Mouse (Mus musculus) lung, embryonic 14.5 days (tissue): ENCODE data around the gene Afg1l. TPM values are rescaled to one million over a fixed set of nuclear protein-coding genes. Genes with fewer than 3 reads are reported as not detected.

Experiments used
- ATAC-seq: fragments of 200-750 bp; cut with Nextera tagmentation; 2 replicates; pipeline ENCODE4 v1.8.0; 2017; ENCODE audit warnings: mild to moderate bottlenecking, moderate TSS enrichment, moderate library complexity; ENCODE audit not compliant: insufficient read depth
- DNase-seq: peaks from one replicate; pipeline ENCODE4 v3.0.0-alpha.2; 2015
- H3K27ac ChIP-seq: fragments of 300-500 bp; sonication (generic); 2 replicates; pipeline ENCODE4 v1.5.1; 2014; ENCODE audit warnings: low read depth, mild to moderate bottlenecking, moderate library complexity
- H3K27me3 ChIP-seq: fragments of 300-500 bp; sonication (generic); 2 replicates; pipeline ENCODE4 v1.6.1; 2014; ENCODE audit warnings: low read length, control low read depth; ENCODE audit not compliant: insufficient read depth
- H3K36me3 ChIP-seq: fragments of 300-500 bp; sonication (generic); 2 replicates; pipeline ENCODE4 v1.6.1; 2014; ENCODE audit warnings: control low read depth; ENCODE audit not compliant: insufficient read depth
- H3K4me1 ChIP-seq: fragments of 300-500 bp; sonication (generic); 2 replicates; pipeline ENCODE4 v1.6.1; 2014; ENCODE audit warnings: antibody characterized with exemption, control low read depth; ENCODE audit not compliant: insufficient read depth
- H3K4me2 ChIP-seq: fragments of 300-500 bp; sonication (generic); 2 replicates; pipeline ENCODE4 v1.6.1; 2014; ENCODE audit warnings: mild to moderate bottlenecking
- H3K4me3 ChIP-seq: fragments of 300-500 bp; sonication (generic); 2 replicates; pipeline ENCODE4 v1.5.1; 2014; ENCODE audit warnings: low read depth, low read length
- H3K9ac ChIP-seq: fragments of 300-500 bp; sonication (generic); 2 replicates; pipeline ENCODE4 v1.6.1; 2014
- H3K9me3 ChIP-seq: fragments of 300-500 bp; sonication (generic); 2 replicates; pipeline ENCODE4 v1.6.1; 2016; ENCODE audit warnings: low read depth, low read length, control low read depth
- CTCF ChIP-seq: IDR thresholded peaks from 2 replicates; pipeline ENCODE4 v1.5.1; 2016; ENCODE audit warnings: antibody characterized with exemption, low read depth
- WGBS: fragments of 180-500 bp; shearing (Covaris S2); extraction: QIAGEN DNeasy Blood & Tissue Kit; methylation state at CpG from one replicate; pipeline ENCODE4 v1.1.7; 2014; 5-methylcytosine and 5-hydroxymethylcytosine counted together
- polyA plus RNA-seq: library from polyadenylated mRNA; unstranded; fragments of >200 nt; fragmentation: Nextera tagmentation; extraction: Ambion mirVana; gene quantifications from 2 replicates; pipeline ENCODE4 v1.2.1, GENCODE M21; 2014

Gene Afg1l
- polyA plus RNA-seq, 1 experiment from 2014 or later, result 7.7 TPM

- no peak overlapping the region for H3K9ac ChIP-seq
- H3K9me3 ChIP-seq, result no peaks in the 10 kb centered on the region
- H3K4me1 ChIP-seq, result no peaks in the 10 kb centered on the region
- no peak overlapping the region for H3K4me2 ChIP-seq
- no peak for TF ChIP-seq CTCF
- H3K36me3 ChIP-seq, result 0 out of 2 replicates have a peak, but pooled peaks cover 4% of the 10 kb centered on the region
- no peak overlapping the region for H3K27ac ChIP-seq
- no peak for ATAC-seq
- H3K27me3 ChIP-seq, result no peaks in the 10 kb centered on the region
- DNase-seq, result no peak
- no peak overlapping the region for H3K4me3 ChIP-seq
- WGBS, result 69% methylated on average over 4 of the region's 4 CpGs
Observed at GRCm38 (mm10) chr10:42415821-42416470, 62.4 kb downstream of the Afg1l start.

DNA sequence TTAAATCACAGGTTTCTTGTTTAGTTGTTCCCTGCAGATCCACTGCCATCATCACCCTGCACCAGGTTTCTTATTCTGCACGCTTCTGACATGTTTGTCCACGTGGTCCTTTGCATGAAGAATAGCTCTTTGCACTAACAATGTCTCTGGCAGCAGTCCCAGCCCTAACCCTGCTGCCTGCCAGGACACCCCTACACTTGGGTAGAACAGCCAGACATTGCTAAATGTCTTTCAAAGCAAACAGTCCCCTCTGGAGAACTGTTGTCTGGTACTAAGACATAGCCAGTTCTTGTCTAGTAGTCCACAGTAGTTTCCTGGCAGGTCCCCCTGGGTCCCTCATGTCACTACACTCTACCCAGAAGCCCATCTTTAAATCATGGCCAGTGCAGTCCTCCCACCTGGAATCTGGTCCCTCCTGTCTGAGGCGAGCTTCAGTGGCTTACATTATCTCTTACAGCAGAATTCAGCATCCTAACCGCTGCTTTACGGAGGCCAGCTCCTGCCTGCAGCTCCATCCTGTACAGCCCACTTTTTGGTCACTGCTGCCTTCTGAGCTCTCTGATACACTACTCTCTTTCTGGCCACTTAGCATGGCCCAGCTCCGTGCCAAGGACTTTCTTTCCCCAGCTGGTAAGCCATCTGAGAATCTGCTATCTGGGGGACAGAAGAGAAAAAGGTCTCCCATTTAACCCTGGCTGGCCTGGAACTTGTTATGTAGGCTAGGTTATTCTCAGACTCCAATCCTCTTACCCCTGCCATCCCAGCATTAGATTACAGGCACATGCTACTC, 67.4 kb downstream of the Afg1l start:
- WGBS, result 63% methylated on average over 6 of the region's 6 CpGs
- no peaks in the 10 kb centered on the region for H3K4me1 ChIP-seq
- H3K27me3 ChIP-seq, result no peaks in the 10 kb centered on the region
- H3K9ac ChIP-seq, result no peak overlapping the region
- H3K36me3 ChIP-seq, result 0 out of 2 replicates have a peak, but pooled peaks cover 4% of the 10 kb centered on the region
- no peak overlapping the region for H3K4me2 ChIP-seq
- DNase-seq, result peak; percentile 71
- no peak overlapping the region for H3K4me3 ChIP-seq
- H3K9me3 ChIP-seq, result no peaks in the 10 kb centered on the region
- no peak for TF ChIP-seq CTCF
- ATAC-seq, result peak; percentile 73; the same call in 1 of the 2 replicates
- H3K27ac ChIP-seq, result peak overlapping the region; percentile 16; the same call in 1 of the 2 replicates

DNA sequence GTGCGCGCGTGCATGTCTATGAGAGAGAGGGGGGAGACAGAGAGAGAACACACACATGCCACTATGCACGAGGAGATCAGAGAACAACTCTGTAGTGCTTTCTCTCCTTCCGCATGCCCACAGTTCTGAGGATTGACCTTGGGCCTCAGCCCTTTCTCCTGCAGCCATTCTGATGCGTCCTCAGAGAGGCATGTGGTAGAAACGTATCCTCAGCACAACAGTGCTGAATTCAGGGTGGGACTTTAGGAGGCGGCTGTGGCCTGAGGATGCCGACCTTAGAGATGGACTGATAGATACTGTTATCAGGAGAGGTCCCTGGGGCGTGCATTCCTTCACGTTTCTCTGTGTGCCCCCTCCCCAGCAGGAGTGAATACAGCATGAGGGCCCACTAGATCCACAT, 87.9 kb downstream of the Afg1l start:
- DNase-seq, result no peak
- 0 out of 2 replicates have a peak, but pooled peaks cover 5% of the 10 kb centered on the region for H3K36me3 ChIP-seq
- no peaks in the 10 kb centered on the region for H3K4me1 ChIP-seq
- H3K4me2 ChIP-seq, result no peak overlapping the region
- H3K9ac ChIP-seq, result no peak overlapping the region
- H3K27me3 ChIP-seq, result no peaks in the 10 kb centered on the region
- no peak overlapping the region for H3K4me3 ChIP-seq
- 67% methylated on average over 11 of the region's 11 CpGs for WGBS
- TF ChIP-seq CTCF, result no peak
- H3K27ac ChIP-seq, result no peak overlapping the region
- ATAC-seq, result no peak
- no peaks in the 10 kb centered on the region for H3K9me3 ChIP-seq

GRCm38 (mm10) chr10:42388181-42388580, 90.2 kb downstream of the Afg1l start:
- no peak overlapping the region for H3K27ac ChIP-seq
- no peaks in the 10 kb centered on the region for H3K36me3 ChIP-seq
- ATAC-seq (no peak), DNase-seq (no peak)
- no peak overlapping the region for H3K9ac ChIP-seq
- TF ChIP-seq CTCF, result no peak
- no peak overlapping the region for H3K4me3 ChIP-seq
- H3K4me1 ChIP-seq, result no peaks in the 10 kb centered on the region
- H3K4me2 ChIP-seq, result no peak overlapping the region
- H3K27me3 ChIP-seq, result no peaks in the 10 kb centered on the region
- H3K9me3 ChIP-seq, result no peaks in the 10 kb centered on the region

- Histone ChIP-seq H3K27me3 (no peaks in the 10 kb centered on the region), H3K9me3 (no peaks in the 10 kb centered on the region), H3K4me3 (no peak overlapping the region), H3K36me3 (no peaks in the 10 kb centered on the region), H3K27ac (no peak overlapping the region), H3K9ac (no peak overlapping the region), H3K4me1 (no peaks in the 10 kb centered on the region), H3K4me2 (no peak overlapping the region)
- 77% methylated on average over 13 of the region's 13 CpGs for WGBS
- no peak for TF ChIP-seq CTCF
- DNase-seq (no peak), ATAC-seq (no peak)
Observed at GRCm38 (mm10) chr10:42384946-42385644, 93.3 kb downstream of the Afg1l start.

GRCm38 (mm10) chr10:42383708-42384107, 94.7 kb downstream of the Afg1l start:
- no peak for DNase-seq
- Histone ChIP-seq H3K9ac (no peak overlapping the region), H3K27ac (no peak overlapping the region), H3K9me3 (no peaks in the 10 kb centered on the region), H3K27me3 (no peaks in the 10 kb centered on the region), H3K4me3 (no peak overlapping the region), H3K4me2 (no peak overlapping the region), H3K36me3 (no peaks in the 10 kb centered on the region), H3K4me1 (no peaks in the 10 kb centered on the region)
- no peak for TF ChIP-seq CTCF
- WGBS, result 56% methylated on average over 6 of the region's 6 CpGs
- no peak for ATAC-seq

DNA sequence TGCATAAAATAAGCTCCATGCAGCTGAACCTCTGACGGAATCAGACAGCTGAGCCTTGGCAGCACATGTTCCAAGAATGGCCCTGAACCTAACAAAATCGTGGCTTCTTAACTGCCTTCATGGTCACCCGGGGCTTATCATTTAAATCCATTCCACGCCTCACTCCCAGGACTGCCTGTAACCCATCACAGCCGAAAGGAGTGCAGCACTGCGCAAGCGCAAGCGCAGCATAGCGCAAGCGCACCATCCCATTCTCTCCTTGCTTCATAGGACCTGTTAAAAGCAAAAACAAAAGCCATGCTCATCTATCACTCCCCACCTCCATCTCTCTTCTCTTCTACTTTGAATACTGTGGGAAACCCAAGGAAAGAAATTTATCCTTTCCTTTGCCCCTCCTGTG, 114.1 kb downstream of the Afg1l start:
- ATAC-seq (no peak), DNase-seq (no peak)
- H3K27ac ChIP-seq, result no peak overlapping the region
- H3K27me3 ChIP-seq, result no peaks in the 10 kb centered on the region
- H3K9ac ChIP-seq, result no peak overlapping the region
- H3K4me2 ChIP-seq, result no peak overlapping the region
- 83% methylated on average over 10 of the region's 10 CpGs for WGBS
- TF ChIP-seq CTCF, result no peak
- H3K36me3 ChIP-seq, result no peaks in the 10 kb centered on the region
- no peaks in the 10 kb centered on the region for H3K9me3 ChIP-seq
- H3K4me1 ChIP-seq, result no peaks in the 10 kb centered on the region
- H3K4me3 ChIP-seq, result no peak overlapping the region
